Mouse (Mus musculus) mouse embryonic stem cell (cell line): ENCODE results near the gene Ttc38.

Source experiments
- in situ Hi-C, 2 experiments: fragments of 300-500 bp; cut with MboI; formaldehyde crosslinking; loops; 1 replicate in 1 of 2; 3 replicates in 1 of 2; pipeline ENCODE4 v1.14.3; 2019 to 2020; ENCODE audit warnings: low sequenced_read_pairs in 2 of 2, low pct_unique_long_range_greater_than_20kb in 1 of 2, mixed read lengths in 1 of 2; ENCODE audit not compliant: unreplicated experiment in 1 of 2

Gene Ttc38

DNA sequence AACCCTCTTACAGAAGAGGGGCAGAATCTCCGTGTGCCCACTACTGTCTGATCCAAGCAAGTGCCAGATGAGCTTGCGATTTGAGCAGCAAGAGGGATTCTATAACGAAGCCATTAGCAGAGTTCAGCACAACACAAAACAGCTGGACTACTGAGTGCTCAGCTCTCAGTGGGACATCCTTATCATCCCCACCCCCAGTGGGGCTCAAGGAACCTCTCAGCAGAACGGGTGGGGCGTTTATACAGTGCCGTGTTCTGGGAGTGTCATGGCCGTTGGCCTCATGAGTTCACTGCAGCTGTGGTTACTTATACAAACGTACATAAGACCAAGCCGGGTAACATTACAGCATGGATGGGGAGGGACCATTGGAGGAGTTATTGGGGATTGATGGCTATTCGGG lies 18.7 kb upstream of the Ttc38 start:
- in situ Hi-C loops = no loop called here

DNA sequence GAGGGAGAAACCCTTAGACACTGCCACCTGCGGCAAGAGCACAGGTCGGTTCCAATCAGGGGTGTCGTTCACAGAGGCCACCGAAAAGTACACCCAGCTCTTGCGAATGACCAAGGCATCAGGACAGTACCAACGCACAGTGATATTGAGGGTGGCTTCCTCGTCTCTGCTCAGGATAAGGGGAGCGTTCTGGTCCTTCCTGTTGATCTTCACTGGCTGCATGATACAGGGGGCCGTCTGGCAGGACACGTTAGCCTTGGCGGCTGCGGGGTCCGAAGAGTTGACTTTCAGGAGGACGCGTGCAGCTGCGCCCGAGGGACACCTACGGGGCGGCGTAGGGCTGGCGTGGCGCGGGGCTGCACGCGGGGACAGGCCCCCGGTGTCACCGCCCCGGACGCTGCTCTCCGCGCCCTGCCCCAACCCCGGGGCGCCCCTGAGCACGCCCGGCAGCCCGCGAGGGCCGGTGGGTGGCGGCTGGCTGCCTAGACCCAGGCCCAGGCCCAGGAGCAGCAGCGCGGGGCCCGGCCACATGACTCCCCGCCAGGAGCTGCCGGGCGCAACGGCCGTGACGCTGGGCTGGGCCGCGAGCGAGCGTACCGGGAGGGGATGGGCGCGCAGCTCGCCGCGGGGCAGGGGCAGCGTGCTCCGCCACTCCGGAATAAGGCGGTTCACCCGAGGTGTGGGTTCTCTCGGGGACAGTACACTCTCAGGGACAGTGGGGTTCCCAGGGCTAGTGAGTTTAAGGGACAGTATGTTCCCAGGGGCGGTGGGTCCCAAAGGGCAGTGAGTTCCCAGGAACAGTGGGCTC lies 10.7 kb upstream of the Ttc38 start, which contains the start of gene Pkdrej:
Gene Pkdrej (minus strand): TSS at position 532 of the 808 bp plus-strand sequence.
- in situ Hi-C loops = no loop called here

DNA sequence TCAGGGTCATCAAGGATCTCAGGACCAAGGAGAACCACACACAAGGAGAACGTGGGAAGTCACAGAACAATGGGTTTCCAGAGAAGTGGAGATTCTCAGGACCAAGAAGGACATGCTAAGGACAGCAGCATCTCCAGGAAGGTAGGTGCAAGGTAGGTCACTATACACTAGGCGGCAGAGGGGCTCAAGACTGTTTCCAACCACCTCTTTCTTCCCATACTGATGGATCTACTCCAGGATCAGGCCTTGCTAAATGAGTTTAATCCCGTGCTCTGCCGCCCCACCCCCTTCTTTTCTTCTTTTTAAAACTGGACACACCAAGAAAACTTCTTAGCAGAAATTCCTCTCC lies 10.1 kb upstream of the Ttc38 start:
- in situ Hi-C loops = no loop called here

DNA sequence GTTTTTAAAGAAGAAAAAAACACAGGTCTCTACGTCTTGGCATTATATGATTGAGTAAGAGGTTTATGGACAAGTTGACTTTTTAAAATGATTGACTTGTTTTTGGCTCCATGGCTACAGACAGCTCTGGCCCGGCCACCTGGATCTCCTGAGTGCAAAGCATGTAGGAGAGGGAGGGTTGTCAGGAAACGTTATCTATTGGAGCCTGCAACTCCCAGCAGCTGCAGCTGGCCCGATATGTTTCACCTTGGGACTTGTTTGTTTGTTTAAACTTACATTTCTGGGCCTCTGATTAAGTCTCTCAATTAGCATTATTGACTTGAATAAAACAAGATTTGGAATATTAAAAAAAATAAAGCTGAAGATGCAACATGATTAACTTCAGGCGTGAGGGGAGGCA lies 5.4 kb upstream of the Ttc38 start:
- in situ Hi-C loops = no loop called here

DNA sequence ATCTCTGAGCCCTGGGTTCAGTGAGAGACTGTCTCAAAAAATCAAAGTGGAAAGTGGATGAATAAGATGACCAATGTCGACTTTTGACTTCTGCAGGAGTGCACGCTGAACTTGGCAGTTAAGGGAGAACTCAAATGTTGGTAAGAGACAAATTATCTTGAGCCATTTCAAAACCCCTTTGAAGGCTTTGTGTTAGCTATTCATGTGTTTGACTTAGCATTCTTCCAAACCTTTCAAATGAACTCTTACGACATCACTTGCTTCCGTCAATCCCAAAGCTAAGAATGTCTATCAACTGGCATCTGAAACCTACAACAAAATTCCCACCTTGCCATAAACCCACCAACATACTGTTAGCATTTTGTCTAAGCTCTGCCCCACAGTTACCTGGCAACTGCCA lies 4.0 kb upstream of the Ttc38 start:
- in situ Hi-C loops = no loop called here

DNA sequence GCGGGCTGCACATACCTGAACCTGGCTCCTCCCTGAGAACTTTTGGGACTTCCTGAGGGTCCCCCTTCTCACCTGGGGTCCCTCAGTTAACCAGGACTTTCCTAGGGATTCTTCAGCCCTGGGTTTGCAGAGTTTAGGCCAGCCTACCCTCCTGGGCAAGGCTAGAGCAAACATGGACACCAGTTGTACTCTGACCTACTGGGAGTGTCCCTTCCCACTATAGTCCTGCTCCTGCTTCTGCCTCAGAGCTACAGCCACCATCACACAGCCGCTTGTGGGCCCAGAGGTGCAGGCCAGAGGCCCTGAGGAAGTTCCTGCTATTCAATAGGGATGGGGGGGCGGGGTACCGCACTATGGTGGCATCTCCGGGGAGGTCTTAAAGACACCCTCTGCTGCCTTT lies 2.6 kb upstream of the Ttc38 start:
- in situ Hi-C loops = no loop called here

DNA sequence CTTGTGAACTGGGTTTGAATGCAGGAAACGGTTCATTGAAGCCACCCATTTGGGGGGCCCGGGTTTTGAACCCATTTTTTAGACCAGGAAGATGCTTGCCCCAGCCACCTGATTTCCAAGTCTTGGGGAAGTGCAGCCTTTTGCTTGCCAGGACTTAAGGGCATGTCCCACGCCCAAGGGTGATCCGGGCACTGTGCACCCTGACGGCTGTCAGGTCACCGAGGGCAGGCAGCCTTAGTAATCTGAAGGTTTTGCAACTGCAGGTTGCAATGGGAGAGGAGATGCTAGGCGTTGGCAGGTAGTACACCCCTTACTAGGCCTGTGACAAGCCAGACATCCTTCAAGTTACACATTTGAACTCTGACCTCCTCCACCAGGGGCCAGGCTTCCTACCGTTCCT lies 493 bp downstream of the Ttc38 start:
- in situ Hi-C loops = no loop called here

DNA sequence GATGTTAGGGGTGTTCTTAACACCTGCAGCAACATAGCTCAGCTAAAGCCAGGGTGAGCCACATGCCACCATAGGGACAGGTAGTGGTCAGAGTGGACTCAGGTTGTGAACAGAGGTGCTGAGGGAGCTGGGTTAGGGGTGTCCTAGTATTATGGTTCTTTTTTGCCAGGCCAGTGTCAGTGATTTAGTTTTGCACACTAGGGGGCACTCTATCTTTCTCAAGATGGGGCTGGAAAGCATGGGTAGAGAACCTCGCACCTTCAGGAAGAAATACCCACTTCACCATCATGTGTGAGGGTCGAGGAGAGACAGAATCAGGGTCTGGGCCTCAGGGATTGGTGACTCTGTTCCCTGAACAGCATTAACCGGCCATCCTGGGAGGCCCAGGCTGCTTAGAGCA lies 3.2 kb downstream of the Ttc38 start:
- in situ Hi-C loops = no loop called here

DNA sequence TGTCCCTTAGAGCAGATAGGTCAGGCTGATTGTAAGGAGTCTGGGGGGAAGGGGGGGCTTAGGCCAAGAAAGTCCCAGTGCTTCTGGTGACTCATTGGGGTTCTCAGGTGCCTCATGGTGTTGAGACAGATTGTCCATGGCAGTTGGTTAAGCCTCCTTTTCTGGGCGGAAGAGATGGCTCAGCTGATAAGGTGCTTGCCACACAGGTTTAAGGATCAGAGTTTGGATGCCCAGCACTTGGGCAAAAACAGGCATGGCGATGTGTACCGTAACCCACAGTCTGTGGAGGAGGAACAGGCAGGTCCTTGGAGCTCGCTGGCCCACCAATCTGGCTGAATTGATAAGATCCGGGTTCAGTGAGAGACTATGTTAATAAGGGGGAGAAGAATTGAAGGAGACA lies 4.8 kb downstream of the Ttc38 start:
- in situ Hi-C loops = no loop called here

DNA sequence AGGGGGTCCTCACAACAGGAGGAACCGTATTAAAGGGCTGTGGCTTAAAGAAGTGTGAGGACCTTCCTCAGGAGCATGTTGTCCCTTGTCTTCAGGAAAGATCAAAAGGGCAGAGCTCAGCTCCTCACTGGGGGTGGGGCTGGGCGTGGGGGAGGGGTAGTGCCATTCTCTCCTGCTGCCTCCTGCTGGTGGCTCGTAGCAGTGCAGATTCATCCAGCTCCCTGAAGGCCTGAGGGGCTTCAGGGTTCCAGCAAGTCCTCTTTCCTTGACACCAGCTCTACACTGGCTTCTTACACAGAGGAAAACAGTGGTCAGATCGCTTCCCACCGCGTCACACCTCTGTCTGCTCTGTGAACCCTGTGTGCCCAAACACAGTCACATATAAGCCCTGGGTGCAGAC lies 8.9 kb downstream of the Ttc38 start:
- in situ Hi-C loops = no loop called here

DNA sequence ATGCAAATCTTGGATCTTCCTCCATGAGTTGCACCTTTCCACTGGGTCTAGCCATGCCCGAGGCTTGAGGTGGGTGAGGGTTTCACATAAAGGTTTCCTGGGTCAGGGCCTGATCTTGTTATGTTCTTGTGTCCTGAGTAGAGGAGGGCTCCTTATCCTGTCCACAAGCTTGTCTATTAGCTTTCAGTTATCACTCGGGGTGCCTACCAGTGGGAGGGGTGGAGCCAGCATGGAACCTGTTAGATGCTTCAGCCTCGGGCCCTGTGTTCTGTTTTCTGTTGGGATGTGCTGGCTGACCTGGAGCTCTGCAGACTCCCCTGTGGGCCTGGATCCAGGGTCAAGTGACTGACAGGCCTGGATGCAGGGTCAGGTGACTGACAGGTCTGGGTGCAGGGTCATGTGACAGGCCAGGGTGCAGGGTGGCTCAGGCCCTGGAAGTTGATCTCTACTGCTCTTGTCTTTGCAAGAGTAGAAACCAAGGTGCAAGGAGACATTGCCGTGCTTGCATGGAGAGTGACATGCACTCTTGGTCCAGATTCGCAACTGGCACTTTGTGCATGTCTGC lies 9.8 kb downstream of the Ttc38 start:
- in situ Hi-C loops = no loop called here

DNA sequence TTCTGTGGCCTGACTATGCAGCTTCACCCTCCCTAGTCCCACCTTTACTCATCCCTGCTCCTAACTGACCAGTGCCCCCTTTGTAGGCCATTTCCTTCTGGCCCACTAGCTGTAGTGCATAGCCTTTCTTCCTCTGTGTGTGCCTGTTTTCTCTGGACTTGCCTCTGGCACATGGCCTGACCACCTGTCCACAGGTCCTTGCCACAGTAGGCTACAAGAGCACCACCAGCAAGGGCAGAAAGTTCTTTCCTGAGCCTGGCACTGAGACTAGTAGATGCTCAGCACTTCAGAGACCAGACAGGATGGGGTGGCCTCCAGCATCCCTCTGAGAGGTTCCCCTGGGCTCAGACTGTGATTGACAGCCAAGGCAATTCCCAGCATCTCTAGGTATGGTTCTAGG lies 13.0 kb downstream of the Ttc38 start:
- in situ Hi-C loops = no loop called here

DNA sequence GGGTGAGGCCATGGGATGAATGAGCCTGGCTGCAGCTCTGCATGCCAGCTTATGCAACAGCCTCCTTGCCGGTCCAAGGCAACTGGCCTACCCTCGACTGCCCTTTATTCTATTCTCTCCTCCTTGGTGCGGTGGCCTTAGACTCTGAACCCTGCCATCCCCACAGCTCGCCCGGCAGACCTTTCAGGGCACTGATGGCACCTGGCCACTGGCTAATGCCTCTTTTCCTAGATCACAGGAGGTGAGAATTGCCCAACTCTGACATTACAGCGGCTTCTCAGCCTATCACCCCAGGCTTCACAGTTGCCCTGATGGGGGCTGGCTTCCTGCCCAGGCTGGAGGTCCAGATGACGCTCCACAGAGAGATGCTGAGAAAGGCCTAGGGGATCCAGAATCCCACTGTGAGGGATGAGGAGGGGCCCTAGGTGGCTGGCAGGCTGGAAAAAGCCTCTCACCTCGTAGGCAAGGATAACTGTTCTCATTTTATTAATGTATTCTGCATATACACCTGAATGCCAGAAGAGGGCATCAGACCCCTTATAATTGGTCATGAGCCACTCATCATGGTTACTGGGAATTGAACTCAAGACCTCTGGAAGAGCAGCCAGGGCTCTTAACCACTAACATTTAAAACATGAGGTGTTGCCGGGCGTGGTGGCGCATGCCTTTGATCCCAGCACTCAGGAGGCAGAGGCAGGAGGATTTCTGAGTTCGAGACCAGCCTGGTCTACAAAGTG lies 19.7 kb downstream of the Ttc38 start:
- in situ Hi-C loops = loop anchor here in 1 of 2 experiments (25.0 kb wide), 1 partner anchor 240 kb away; no protein-coding TSS in a partner anchor

DNA sequence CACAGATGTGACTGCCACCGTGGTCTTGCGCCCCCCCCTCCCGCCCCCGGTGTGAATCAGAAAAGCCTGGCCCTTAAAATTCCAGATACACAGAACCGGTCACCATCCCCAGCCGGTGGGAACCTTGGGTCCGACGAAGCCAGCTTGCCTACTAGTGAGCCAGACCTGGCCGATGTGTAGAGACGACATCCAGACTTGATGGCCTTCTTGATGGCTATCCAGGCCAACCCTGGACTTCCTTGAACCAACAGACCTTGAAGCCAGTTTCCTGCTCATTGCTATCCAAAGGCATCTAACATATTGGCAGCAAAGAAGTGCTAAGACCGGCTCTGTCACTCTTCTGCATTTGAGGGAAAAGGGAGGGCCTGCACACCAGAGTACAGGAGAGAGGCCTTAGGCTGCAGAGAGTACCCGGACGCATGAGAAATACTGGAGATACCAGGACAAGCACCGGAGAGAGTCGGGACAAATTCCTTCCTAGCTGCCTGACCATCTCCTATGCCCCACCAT lies 26.9 kb downstream of the Ttc38 start:
- in situ Hi-C loops = loop anchor here in 1 of 2 experiments (25.0 kb wide), 1 partner anchor 247 kb away; no protein-coding TSS in a partner anchor

DNA sequence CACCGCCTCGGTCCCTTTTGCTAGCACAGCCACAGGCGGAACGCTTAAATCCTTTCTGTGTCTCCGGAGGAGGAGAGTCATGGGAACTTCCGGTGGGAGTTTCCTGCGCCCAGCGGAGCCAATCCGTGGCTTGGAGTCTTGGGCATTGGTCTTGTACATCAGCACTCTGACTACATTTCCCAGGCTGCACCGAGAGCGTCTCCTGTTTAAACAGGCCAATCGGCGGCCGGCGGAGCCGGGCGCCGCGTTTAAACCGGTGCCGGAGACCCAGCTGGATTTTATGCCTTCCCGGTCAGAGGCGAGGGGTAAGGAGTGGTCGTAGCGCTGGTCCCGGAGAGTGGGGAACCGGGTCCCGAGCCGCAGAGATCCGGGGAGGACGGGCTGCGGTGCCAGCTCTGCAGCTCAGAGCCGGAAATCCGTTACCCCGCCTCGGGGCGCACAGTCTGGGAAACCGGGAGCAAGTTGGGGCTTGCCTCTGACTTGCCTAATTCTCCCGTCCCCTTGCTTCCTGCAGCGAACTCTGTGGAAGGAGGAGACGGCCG lies 27.5 kb downstream of the Ttc38 start, which contains the start of gene Gtse1:
Gene Gtse1 (plus strand): TSS at position 256 of the 542 bp plus-strand sequence.
- in situ Hi-C loops = loop anchor here in 1 of 2 experiments (25.0 kb wide), 1 partner anchor 247 kb away; no protein-coding TSS in a partner anchor

DNA sequence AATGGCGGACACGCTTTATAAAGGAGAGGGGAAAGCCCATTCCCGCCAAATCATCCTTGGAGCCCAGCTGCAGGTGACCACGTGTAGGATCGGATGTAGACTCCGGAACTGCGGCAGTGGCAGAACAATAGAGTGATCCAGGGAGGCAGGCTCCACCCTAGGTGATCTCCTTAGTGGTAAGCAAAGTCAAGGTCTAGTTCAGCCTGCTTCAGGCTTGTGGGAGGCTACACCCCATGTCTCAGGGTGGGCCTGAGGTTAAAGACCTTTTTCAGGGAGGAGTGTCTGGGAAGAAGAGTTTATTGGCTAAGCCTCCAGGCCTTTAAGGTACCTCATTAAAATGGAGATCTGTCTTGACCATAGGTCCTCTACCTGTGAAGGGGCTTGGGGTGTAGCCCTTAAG lies 33.8 kb downstream of the Ttc38 start:
- in situ Hi-C loops = loop anchor here in 1 of 2 experiments (25.0 kb wide), 1 partner anchor 254 kb away; no protein-coding TSS in a partner anchor

DNA sequence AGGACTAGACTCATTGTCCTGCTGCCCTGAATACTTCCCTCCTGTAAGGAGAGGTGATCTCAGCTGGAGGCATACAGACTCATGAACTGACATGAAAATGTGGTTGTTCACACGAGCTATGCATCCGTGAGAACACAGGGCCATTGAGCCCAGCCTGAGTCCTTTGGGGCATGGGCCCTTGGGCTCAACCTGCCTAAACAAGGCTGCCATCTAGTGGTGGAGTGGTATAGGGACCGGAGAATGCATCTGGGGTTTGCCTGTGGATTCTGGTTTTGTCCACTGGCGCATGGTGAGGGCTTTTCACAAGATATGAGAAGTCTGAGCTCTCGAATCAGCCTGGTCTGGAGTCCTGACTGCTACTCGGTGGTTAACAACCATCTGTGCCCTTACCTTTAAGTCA lies 35.6 kb downstream of the Ttc38 start:
- in situ Hi-C loops = loop anchor here in 1 of 2 experiments (25.0 kb wide), 1 partner anchor 255 kb away; no protein-coding TSS in a partner anchor

DNA sequence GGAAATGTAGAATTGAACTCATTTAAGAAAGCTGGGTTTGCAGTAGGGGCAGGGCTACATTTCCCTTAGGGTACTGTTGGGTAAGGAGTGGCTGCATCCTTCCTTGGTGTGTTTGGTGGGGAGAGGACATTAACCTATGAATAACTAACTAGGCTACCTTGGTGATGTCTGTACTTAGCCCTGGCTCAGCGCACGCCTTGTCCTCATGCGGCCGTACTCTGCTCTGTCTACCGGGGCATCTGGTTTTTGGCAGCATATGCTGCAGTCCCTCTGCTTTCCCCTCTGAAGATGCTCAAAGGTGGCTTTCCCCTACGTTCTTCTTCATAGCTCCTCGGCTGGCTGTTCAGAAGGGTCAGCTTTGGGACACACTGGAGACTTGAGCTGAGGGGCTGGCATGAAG lies 45.2 kb downstream of the Ttc38 start:
- in situ Hi-C loops = no loop called here
